Mouse (Mus musculus) heart, embryonic 12.5 days (tissue): ENCODE data around the gene Terf2ip. TPM values are rescaled to one million over a fixed set of nuclear protein-coding genes. Genes with fewer than 3 reads are reported as not detected.

Experiments used
- ATAC-seq: fragments of 200-750 bp; cut with Nextera tagmentation; 2 replicates; pipeline ENCODE4 v1.8.0; 2017; ENCODE audit warnings: moderate TSS enrichment, moderate library complexity; ENCODE audit not compliant: insufficient number of reproducible peaks, low FRiP score
- H3K27ac ChIP-seq: fragments of 300-500 bp; sonication (generic); 2 replicates; pipeline ENCODE4 v1.5.1; 2016; ENCODE audit warnings: mild to moderate bottlenecking, moderate library complexity; ENCODE audit not compliant: poor library complexity, severe bottlenecking
- H3K27me3 ChIP-seq: fragments of 300-500 bp; sonication (generic); replicated peaks from 2 replicates; pipeline ENCODE4 v1.6.1; 2016; ENCODE audit warnings: mild to moderate bottlenecking, moderate library complexity
- H3K36me3 ChIP-seq: fragments of 300-500 bp; sonication (generic); 2 replicates; pipeline ENCODE4 v1.6.1; 2016; ENCODE audit warnings: mild to moderate bottlenecking, moderate library complexity
- H3K4me1 ChIP-seq: fragments of 300-500 bp; sonication (generic); replicated peaks from 2 replicates; pipeline ENCODE4 v1.6.1; 2016; ENCODE audit warnings: mild to moderate bottlenecking
- H3K4me2 ChIP-seq: fragments of 300-500 bp; sonication (generic); 2 replicates; pipeline ENCODE4 v1.6.1; 2016; ENCODE audit warnings: mild to moderate bottlenecking, moderate library complexity
- H3K4me3 ChIP-seq: fragments of 300-500 bp; sonication (generic); 2 replicates; pipeline ENCODE4 v1.5.1; 2016; ENCODE audit warnings: mild to moderate bottlenecking
- H3K9ac ChIP-seq: fragments of 300-500 bp; sonication (generic); 2 replicates; pipeline ENCODE4 v1.6.1; 2016; ENCODE audit warnings: mild to moderate bottlenecking, moderate library complexity
- H3K9me3 ChIP-seq: fragments of 300-500 bp; sonication (generic); replicated peaks from 2 replicates; pipeline ENCODE4 v1.6.1; 2016; ENCODE audit warnings: mild to moderate bottlenecking, moderate library complexity
- WGBS: fragments of 180-500 bp; shearing (Covaris S2); methylation state at CpG from one replicate; pipeline ENCODE4 v1.1.7; 2016; 5-methylcytosine and 5-hydroxymethylcytosine counted together
- polyA plus RNA-seq: library from polyadenylated mRNA; unstranded; fragments of >200 nt; fragmentation: Nextera tagmentation; extraction: Ambion mirVana; gene quantifications from 2 replicates; pipeline ENCODE4 v1.2.1, GENCODE M21; 2016

The Terf2ip gene
- polyA plus RNA-seq, 1 experiment from 2014 or later, result 18.8 TPM

- H3K9me3 ChIP-seq, result no peaks in the 10 kb centered on the region
- H3K4me3 ChIP-seq, result no peak overlapping the region
- no peak overlapping the region for H3K4me2 ChIP-seq
- H3K9ac ChIP-seq, result no peak overlapping the region
- 88% methylated on average over 7 of the region's 7 CpGs for WGBS
- no peaks in the 10 kb centered on the region for H3K27me3 ChIP-seq
- ATAC-seq, result no peak
- H3K4me1 ChIP-seq, result peaks cover 24% of the 10 kb centered on the region
- H3K27ac ChIP-seq, result no peak overlapping the region
- H3K36me3 ChIP-seq, result peaks cover 23% of the 10 kb centered on the region
Measured at GRCm38 (mm10) chr8:112009558-112009957, 1.6 kb upstream of the Terf2ip start.

GRCm38 (mm10) chr8:112011816-112012242, 631 bp downstream of the Terf2ip start:
- H3K4me2 ChIP-seq, result peak overlapping the region; percentile 80
- peak; percentile 61 for ATAC-seq

GRCm38 (mm10) chr8:112014936-112015335, 3.7 kb downstream of the Terf2ip start, which contains the start of gene Gm6793:
Gm6793 (minus strand) TSS chr8:112015036.
- Histone ChIP-seq H3K4me2 (no peak within 1 kb of the TSS), H3K9me3 (no peaks in the 10 kb centered on the region), H3K36me3 (peaks cover 33% of the 10 kb centered on the region), H3K9ac (no peak within 1 kb of the TSS), H3K4me3 (no peak within 1 kb of the TSS), H3K27ac (no peak within 1 kb of the TSS), H3K4me1 (peaks cover 17% of the 10 kb centered on the region), H3K27me3 (no peaks in the 10 kb centered on the region)
- ATAC-seq, result no peak
- 85% methylated on average over 11 of the region's 11 CpGs for WGBS

More at GRCm38 (mm10) chr8:112011816-112012242, 631 bp downstream of the Terf2ip start:
- peak overlapping the region; percentile 92 for H3K9ac ChIP-seq
- H3K27me3 ChIP-seq, result no peaks in the 10 kb centered on the region
- peak overlapping the region; percentile 91 for H3K4me3 ChIP-seq
- H3K4me1 ChIP-seq, result peaks cover 24% of the 10 kb centered on the region
- H3K27ac ChIP-seq, result peak overlapping the region; percentile 68
- no peaks in the 10 kb centered on the region for H3K9me3 ChIP-seq
- peaks cover 13% of the 10 kb centered on the region for H3K36me3 ChIP-seq
- whole genome bisulfite sequencing, result 0% methylated on average over 40 of the region's 40 CpGs

GRCm38 (mm10) chr8:112029455-112029854, 18.3 kb downstream of the Terf2ip start:
- H3K4me2 ChIP-seq, result no peak overlapping the region
- no peak overlapping the region for H3K27ac ChIP-seq
- H3K9ac ChIP-seq, result no peak overlapping the region
- no peak overlapping the region for H3K4me3 ChIP-seq
- H3K27me3 ChIP-seq, result no peaks in the 10 kb centered on the region
- no peaks in the 10 kb centered on the region for H3K4me1 ChIP-seq
- no peak for ATAC-seq
- H3K9me3 ChIP-seq, result no peaks in the 10 kb centered on the region
- no peaks in the 10 kb centered on the region for H3K36me3 ChIP-seq
- WGBS, result 75% methylated on average over 7 of the region's 7 CpGs

GRCm38 (mm10) chr8:112030663-112031062, 19.5 kb downstream of the Terf2ip start:
- ATAC-seq, result no peak

GRCm38 (mm10) chr8:112033071-112033470, 21.9 kb downstream of the Terf2ip start:
- no peak for ATAC-seq

More at GRCm38 (mm10) chr8:112030663-112031062, 19.5 kb downstream of the Terf2ip start:
- Histone ChIP-seq H3K4me3 (no peak overlapping the region), H3K4me2 (no peak overlapping the region), H3K9me3 (no peaks in the 10 kb centered on the region), H3K36me3 (no peaks in the 10 kb centered on the region), H3K9ac (no peak overlapping the region), H3K27me3 (no peaks in the 10 kb centered on the region), H3K4me1 (no peaks in the 10 kb centered on the region), H3K27ac (no peak overlapping the region)
- WGBS, result 47% methylated on average over 6 of the region's 6 CpGs

GRCm38 (mm10) chr8:112034603-112035002, 23.4 kb downstream of the Terf2ip start:
- H3K9me3 ChIP-seq, result no peaks in the 10 kb centered on the region
- H3K4me1 ChIP-seq, result no peaks in the 10 kb centered on the region
- H3K27ac ChIP-seq, result no peak overlapping the region
- no peak overlapping the region for H3K9ac ChIP-seq
- ATAC-seq, result no peak
- 11% methylated on average over 8 of the region's 8 CpGs for WGBS
- no peaks in the 10 kb centered on the region for H3K27me3 ChIP-seq
- H3K36me3 ChIP-seq, result no peaks in the 10 kb centered on the region
- H3K4me2 ChIP-seq, result no peak overlapping the region
- H3K4me3 ChIP-seq, result no peak overlapping the region

More at GRCm38 (mm10) chr8:112033071-112033470, 21.9 kb downstream of the Terf2ip start:
- Histone ChIP-seq H3K27me3 (no peaks in the 10 kb centered on the region), H3K4me1 (no peaks in the 10 kb centered on the region), H3K9me3 (no peaks in the 10 kb centered on the region), H3K4me3 (no peak overlapping the region), H3K36me3 (no peaks in the 10 kb centered on the region), H3K4me2 (no peak overlapping the region), H3K9ac (no peak overlapping the region), H3K27ac (no peak overlapping the region)
- 56% methylated on average over 7 of the region's 7 CpGs for WGBS

- Histone ChIP-seq H3K27ac (no peak overlapping the region), H3K9ac (no peak overlapping the region), H3K4me2 (no peak overlapping the region), H3K36me3 (no peaks in the 10 kb centered on the region), H3K9me3 (no peaks in the 10 kb centered on the region), H3K4me1 (no peaks in the 10 kb centered on the region), H3K4me3 (no peak overlapping the region), H3K27me3 (no peaks in the 10 kb centered on the region)
- no peak for ATAC-seq
- WGBS, result 66% methylated on average over 18 of the region's 18 CpGs
Measured at GRCm38 (mm10) chr8:112037521-112037920, 26.3 kb downstream of the Terf2ip start.

- Histone ChIP-seq H3K4me3 (no peak overlapping the region), H3K36me3 (no peaks in the 10 kb centered on the region), H3K27me3 (no peaks in the 10 kb centered on the region), H3K9me3 (no peaks in the 10 kb centered on the region), H3K9ac (no peak overlapping the region), H3K4me1 (no peaks in the 10 kb centered on the region), H3K4me2 (no peak overlapping the region), H3K27ac (no peak overlapping the region)
- no peak for ATAC-seq
- WGBS, result 78% methylated on average over 5 of the region's 5 CpGs
Measured at GRCm38 (mm10) chr8:112045182-112045581, 34.0 kb downstream of the Terf2ip start.

- WGBS, result 6% methylated on average over 7 of the region's 7 CpGs
- Histone ChIP-seq H3K27me3 (no peaks in the 10 kb centered on the region), H3K9me3 (no peaks in the 10 kb centered on the region), H3K4me1 (no peaks in the 10 kb centered on the region), H3K4me2 (no peak overlapping the region), H3K36me3 (no peaks in the 10 kb centered on the region), H3K4me3 (no peak overlapping the region), H3K27ac (no peak overlapping the region), H3K9ac (no peak overlapping the region)
- ATAC-seq, result no peak
Measured at GRCm38 (mm10) chr8:112045896-112046295, 34.7 kb downstream of the Terf2ip start.

GRCm38 (mm10) chr8:112048293-112048692, 37.1 kb downstream of the Terf2ip start:
- ATAC-seq, result no peak
- peaks cover 3% of the 10 kb centered on the region; the same call in 1 of the 2 replicates for H3K9me3 ChIP-seq
- no peak overlapping the region for H3K27ac ChIP-seq
- H3K27me3 ChIP-seq, result no peaks in the 10 kb centered on the region
- 71% methylated on average over 6 of the region's 6 CpGs for WGBS
- no peaks in the 10 kb centered on the region for H3K36me3 ChIP-seq
- H3K4me2 ChIP-seq, result no peak overlapping the region
- no peak overlapping the region for H3K4me3 ChIP-seq
- H3K4me1 ChIP-seq, result no peaks in the 10 kb centered on the region
- no peak overlapping the region for H3K9ac ChIP-seq

GRCm38 (mm10) chr8:112049984-112050383, 38.8 kb downstream of the Terf2ip start:
- Histone ChIP-seq H3K4me3 (no peak overlapping the region), H3K36me3 (no peaks in the 10 kb centered on the region), H3K27me3 (no peaks in the 10 kb centered on the region), H3K4me1 (no peaks in the 10 kb centered on the region), H3K9me3 (peaks cover 3% of the 10 kb centered on the region; the same call in 1 of the 2 replicates), H3K4me2 (no peak overlapping the region), H3K9ac (no peak overlapping the region), H3K27ac (no peak overlapping the region)
- ATAC-seq, result no peak
- 76% methylated on average over 6 of the region's 6 CpGs for whole genome bisulfite sequencing
